Mouse (Mus musculus): ENCODE results near the gene Invs. TPM values are rescaled to one million over a fixed set of nuclear protein-coding genes. Genes with fewer than 3 reads are reported as not detected.

Invs gene
- polyA plus RNA-seq, 1 experiment from 2014 or later = 7.2 TPM

GRCm38 (mm10) chr4:48267683-48268082 lies 11.9 kb upstream of the Invs start:
- H3K4me2 ChIP-seq (ENCODE audit: low read depth, severe bottlenecking) = no peak overlapping the region
- no peak overlapping the region for H3K27ac ChIP-seq (replicated peaks; ENCODE audit: low read depth, low read length)
- no peaks in the 10 kb centered on the region for H3K36me3 ChIP-seq (ENCODE audit: control insufficient read depth, insufficient read depth, low read length)
- no peak for ATAC-seq (ENCODE audit: insufficient number of reproducible peaks, low FRiP score, low TSS enrichment, low read depth)
- DNase-seq (ENCODE audit: low spot score) = no peak
- H3K4me1 ChIP-seq (ENCODE audit: control insufficient read depth, insufficient read depth, low read length) = no peaks in the 10 kb centered on the region
- H3K9ac ChIP-seq (ENCODE audit: low read length) = no peak overlapping the region
- no peak overlapping the region for H3K4me3 ChIP-seq (ENCODE audit: low read depth, low read length)
- H3K9me3 ChIP-seq (ENCODE audit: control insufficient read depth, low read length) = no peaks in the 10 kb centered on the region
- WGBS = 89% methylated on average over 3 of the region's 3 CpGs
- H3K27me3 ChIP-seq (ENCODE audit: control insufficient read depth, insufficient read depth, low read length) = no peaks in the 10 kb centered on the region

GRCm38 (mm10) chr4:48268127-48268526 lies 11.4 kb upstream of the Invs start:
- no peak overlapping the region for H3K4me2 ChIP-seq (ENCODE audit: low read depth, severe bottlenecking)
- ATAC-seq (ENCODE audit: insufficient number of reproducible peaks, low FRiP score, low TSS enrichment, low read depth) (no peak), DNase-seq (ENCODE audit: low spot score) (no peak)
- no peaks in the 10 kb centered on the region for H3K27me3 ChIP-seq (ENCODE audit: control insufficient read depth, insufficient read depth, low read length)
- no peaks in the 10 kb centered on the region for H3K36me3 ChIP-seq (ENCODE audit: control insufficient read depth, insufficient read depth, low read length)
- no peak overlapping the region for H3K27ac ChIP-seq (replicated peaks; ENCODE audit: low read depth, low read length)
- WGBS = 81% methylated on average over 1 of the region's 1 CpGs
- no peaks in the 10 kb centered on the region for H3K4me1 ChIP-seq (ENCODE audit: control insufficient read depth, insufficient read depth, low read length)
- H3K9me3 ChIP-seq (ENCODE audit: control insufficient read depth, low read length) = no peaks in the 10 kb centered on the region
- no peak overlapping the region for H3K9ac ChIP-seq (ENCODE audit: low read length)
- no peak overlapping the region for H3K4me3 ChIP-seq (ENCODE audit: low read depth, low read length)

- Histone ChIP-seq H3K4me1 (ENCODE audit: control insufficient read depth, insufficient read depth, low read length) (no peaks in the 10 kb centered on the region), H3K9me3 (ENCODE audit: control insufficient read depth, low read length) (no peaks in the 10 kb centered on the region), H3K27ac (replicated peaks; ENCODE audit: low read depth, low read length) (no peak overlapping the region), H3K4me3 (ENCODE audit: low read depth, low read length) (no peak overlapping the region), H3K27me3 (ENCODE audit: control insufficient read depth, insufficient read depth, low read length) (no peaks in the 10 kb centered on the region), H3K36me3 (ENCODE audit: control insufficient read depth, insufficient read depth, low read length) (no peaks in the 10 kb centered on the region), H3K4me2 (ENCODE audit: low read depth, severe bottlenecking) (no peak overlapping the region), H3K9ac (ENCODE audit: low read length) (no peak overlapping the region)
- ATAC-seq (ENCODE audit: insufficient number of reproducible peaks, low FRiP score, low TSS enrichment, low read depth) (no peak), DNase-seq (ENCODE audit: low spot score) (no peak)
These were observed 9.0 kb upstream of the Invs start for GRCm38 (mm10) chr4:48270532-48270931.

- H3K4me1 ChIP-seq (ENCODE audit: control insufficient read depth, insufficient read depth, low read length) = no peaks in the 10 kb centered on the region
- no peak overlapping the region for H3K4me3 ChIP-seq (ENCODE audit: low read depth, low read length)
- ATAC-seq (ENCODE audit: insufficient number of reproducible peaks, low FRiP score, low TSS enrichment, low read depth) (no peak), DNase-seq (ENCODE audit: low spot score) (no peak)
- H3K4me2 ChIP-seq (ENCODE audit: low read depth, severe bottlenecking) = no peak overlapping the region
- H3K27me3 ChIP-seq (ENCODE audit: control insufficient read depth, insufficient read depth, low read length) = no peaks in the 10 kb centered on the region
- H3K27ac ChIP-seq (replicated peaks; ENCODE audit: low read depth, low read length) = no peak overlapping the region
- WGBS = 57% methylated on average over 5 of the region's 5 CpGs
- H3K9me3 ChIP-seq (ENCODE audit: control insufficient read depth, low read length) = no peaks in the 10 kb centered on the region
- no peak overlapping the region for H3K9ac ChIP-seq (ENCODE audit: low read length)
- no peaks in the 10 kb centered on the region for H3K36me3 ChIP-seq (ENCODE audit: control insufficient read depth, insufficient read depth, low read length)
These were observed 7.7 kb upstream of the Invs start for GRCm38 (mm10) chr4:48271838-48272237.

- Histone ChIP-seq H3K4me2 (ENCODE audit: low read depth, severe bottlenecking) (no peak overlapping the region), H3K9ac (ENCODE audit: low read length) (no peak overlapping the region), H3K27ac (replicated peaks; ENCODE audit: low read depth, low read length) (no peak overlapping the region), H3K36me3 (ENCODE audit: control insufficient read depth, insufficient read depth, low read length) (no peaks in the 10 kb centered on the region), H3K27me3 (ENCODE audit: control insufficient read depth, insufficient read depth, low read length) (no peaks in the 10 kb centered on the region), H3K4me1 (ENCODE audit: control insufficient read depth, insufficient read depth, low read length) (no peaks in the 10 kb centered on the region), H3K4me3 (ENCODE audit: low read depth, low read length) (no peak overlapping the region), H3K9me3 (ENCODE audit: control insufficient read depth, low read length) (no peaks in the 10 kb centered on the region)
- 95% methylated on average over 7 of the region's 7 CpGs for WGBS
- ATAC-seq (ENCODE audit: insufficient number of reproducible peaks, low FRiP score, low TSS enrichment, low read depth) (no peak), DNase-seq (ENCODE audit: low spot score) (no peak)
These were observed 6.3 kb upstream of the Invs start for GRCm38 (mm10) chr4:48273119-48273829.

GRCm38 (mm10) chr4:48275736-48276135 lies 3.8 kb upstream of the Invs start:
- no peak overlapping the region for H3K9ac ChIP-seq (ENCODE audit: low read length)
- WGBS = 76% methylated on average over 3 of the region's 3 CpGs
- no peak overlapping the region for H3K27ac ChIP-seq (replicated peaks; ENCODE audit: low read depth, low read length)
- H3K27me3 ChIP-seq (ENCODE audit: control insufficient read depth, insufficient read depth, low read length) = no peaks in the 10 kb centered on the region
- no peaks in the 10 kb centered on the region for H3K36me3 ChIP-seq (ENCODE audit: control insufficient read depth, insufficient read depth, low read length)
- H3K9me3 ChIP-seq (ENCODE audit: control insufficient read depth, low read length) = no peaks in the 10 kb centered on the region
- ATAC-seq (ENCODE audit: insufficient number of reproducible peaks, low FRiP score, low TSS enrichment, low read depth) (no peak), DNase-seq (ENCODE audit: low spot score) (no peak)
- peaks cover 5% of the 10 kb centered on the region; the same call in 1 of the 2 replicates for H3K4me1 ChIP-seq (ENCODE audit: control insufficient read depth, insufficient read depth, low read length)
- H3K4me2 ChIP-seq (ENCODE audit: low read depth, severe bottlenecking) = no peak overlapping the region
- no peak overlapping the region for H3K4me3 ChIP-seq (ENCODE audit: low read depth, low read length)

GRCm38 (mm10) chr4:48277011-48277410 lies 2.5 kb upstream of the Invs start:
- H3K27ac ChIP-seq (replicated peaks; ENCODE audit: low read depth, low read length) = no peak overlapping the region
- no peaks in the 10 kb centered on the region for H3K27me3 ChIP-seq (ENCODE audit: control insufficient read depth, insufficient read depth, low read length)
- H3K36me3 ChIP-seq (ENCODE audit: control insufficient read depth, insufficient read depth, low read length) = no peaks in the 10 kb centered on the region
- peaks cover 5% of the 10 kb centered on the region; the same call in 1 of the 2 replicates for H3K4me1 ChIP-seq (ENCODE audit: control insufficient read depth, insufficient read depth, low read length)
- no peaks in the 10 kb centered on the region for H3K9me3 ChIP-seq (ENCODE audit: control insufficient read depth, low read length)
- no peak overlapping the region for H3K9ac ChIP-seq (ENCODE audit: low read length)
- no peak for ATAC-seq (ENCODE audit: insufficient number of reproducible peaks, low FRiP score, low TSS enrichment, low read depth)
- H3K4me2 ChIP-seq (ENCODE audit: low read depth, severe bottlenecking) = no peak overlapping the region
- H3K4me3 ChIP-seq (ENCODE audit: low read depth, low read length) = no peak overlapping the region
- no peak for DNase-seq (ENCODE audit: low spot score)
- 88% methylated on average over 3 of the region's 3 CpGs for WGBS

GRCm38 (mm10) chr4:48278757-48279497 lies 633 bp upstream of the Invs start:
- no peaks in the 10 kb centered on the region for H3K27me3 ChIP-seq (ENCODE audit: control insufficient read depth, insufficient read depth, low read length)
- H3K9me3 ChIP-seq (ENCODE audit: control insufficient read depth, low read length) = no peaks in the 10 kb centered on the region
- H3K36me3 ChIP-seq (ENCODE audit: control insufficient read depth, insufficient read depth, low read length) = no peaks in the 10 kb centered on the region
- H3K27ac ChIP-seq (replicated peaks; ENCODE audit: low read depth, low read length) = no peak overlapping the region
- H3K4me2 ChIP-seq (ENCODE audit: low read depth, severe bottlenecking) = peak overlapping the region; percentile 76
- H3K9ac ChIP-seq (ENCODE audit: low read length) = peak overlapping the region; percentile 92
- H3K4me1 ChIP-seq (ENCODE audit: control insufficient read depth, insufficient read depth, low read length) = peaks cover 5% of the 10 kb centered on the region; the same call in 1 of the 2 replicates
- WGBS = under 1% methylated on average over 34 of the region's 34 CpGs
- DNase-seq (ENCODE audit: low spot score) (peak; percentile 42), ATAC-seq (ENCODE audit: insufficient number of reproducible peaks, low FRiP score, low TSS enrichment, low read depth) (peak; percentile 3)
- peak overlapping the region; percentile 97 for H3K4me3 ChIP-seq (ENCODE audit: low read depth, low read length)

All from limb, embryonic 11.5 days (tissue).